Mouse (Mus musculus) common myeloid progenitor, adult 5-6 weeks (primary cell): ENCODE measurements around the gene Ccnk. TPM values are rescaled to one million over a fixed set of nuclear protein-coding genes. Genes with fewer than 3 reads are reported as not detected.
A peak's percentile ranks its signal among the peaks of the same experiment; 100 is the strongest.

Source experiments
- ATAC-seq: replicated peaks from 2 replicates; pipeline ENCODE4 v1.8.0; 2016; ENCODE audit warnings: low read depth, mild to moderate bottlenecking, moderate TSS enrichment, inconsistent platforms; ENCODE audit not compliant: poor library complexity, severe bottlenecking
- total RNA-seq: library from RNA; stranded (forward); fragments of 200-1000, 187-1606 nt; gene quantifications from 2 replicates; pipeline ENCODE4 v1.2.3, GENCODE M21; 2017

Ccnk gene
- total RNA-seq, 1 experiment from 2014 or later: 21.0 TPM

GRCm38 (mm10) chr12:108241626-108242025, 62.2 kb downstream of the Ccnk start:
- ATAC-seq: no peak

GRCm38 (mm10) chr12:108242243-108242745, 62.9 kb downstream of the Ccnk start:
- ATAC-seq: no peak

GRCm38 (mm10) chr12:108244778-108245177, 65.4 kb downstream of the Ccnk start:
- peak; percentile 45 for ATAC-seq

- no peak for ATAC-seq
These were observed 66.2 kb downstream of the Ccnk start for GRCm38 (mm10) chr12:108245579-108245978.

GRCm38 (mm10) chr12:108246759-108247500, 67.6 kb downstream of the Ccnk start:
- no peak for ATAC-seq

- no peak for ATAC-seq
These were observed 69.6 kb downstream of the Ccnk start for GRCm38 (mm10) chr12:108249019-108249418.

GRCm38 (mm10) chr12:108249522-108249921, 70.1 kb downstream of the Ccnk start:
- ATAC-seq: no peak

GRCm38 (mm10) chr12:108251034-108251792, 71.8 kb downstream of the Ccnk start:
- ATAC-seq: no peak

GRCm38 (mm10) chr12:108251825-108252542, 72.6 kb downstream of the Ccnk start:
- ATAC-seq: no peak

Other genes with a start within 250 kb of the Ccnk start
- 0.19 TPM in 1 of 2 replicates, not detected in the other for gene Bcl11b, start 176.0 kb upstream of the Ccnk start, total RNA-seq
- 81.5 and 84.3 TPM in 2 replicates for gene Setd3, start 265 bp upstream of the Ccnk start, total RNA-seq
- gene Ccdc85c, start 95.8 kb downstream of the Ccnk start, total RNA-seq: 0.82 and 2.4 TPM in 2 replicates
- not detected in 2 replicates for gene Hhipl1, start 126.7 kb downstream of the Ccnk start, total RNA-seq
- gene Cyp46a1, start 154.8 kb downstream of the Ccnk start, total RNA-seq: not detected in 2 replicates
- gene Eml1, start 191.4 kb downstream of the Ccnk start, total RNA-seq: not detected in 2 replicates